Mouse (Mus musculus) common myeloid progenitor, adult 5-6 weeks (primary cell): ENCODE data around the gene S100a14. TPM values are rescaled to one million over a fixed set of nuclear protein-coding genes. Genes with fewer than 3 reads are reported as not detected.

ENCODE experiments used
- ATAC-seq: replicated peaks from 2 replicates; pipeline ENCODE4 v1.8.0; 2016; ENCODE audit warnings: low read depth, mild to moderate bottlenecking, moderate TSS enrichment, inconsistent platforms; ENCODE audit not compliant: poor library complexity, severe bottlenecking
- total RNA-seq: library from RNA; stranded (forward); fragments of 200-1000, 187-1606 nt; gene quantifications from 2 replicates; pipeline ENCODE4 v1.2.3, GENCODE M21; 2017

The S100a14 gene
- not detected in 2 replicates for total RNA-seq

DNA sequence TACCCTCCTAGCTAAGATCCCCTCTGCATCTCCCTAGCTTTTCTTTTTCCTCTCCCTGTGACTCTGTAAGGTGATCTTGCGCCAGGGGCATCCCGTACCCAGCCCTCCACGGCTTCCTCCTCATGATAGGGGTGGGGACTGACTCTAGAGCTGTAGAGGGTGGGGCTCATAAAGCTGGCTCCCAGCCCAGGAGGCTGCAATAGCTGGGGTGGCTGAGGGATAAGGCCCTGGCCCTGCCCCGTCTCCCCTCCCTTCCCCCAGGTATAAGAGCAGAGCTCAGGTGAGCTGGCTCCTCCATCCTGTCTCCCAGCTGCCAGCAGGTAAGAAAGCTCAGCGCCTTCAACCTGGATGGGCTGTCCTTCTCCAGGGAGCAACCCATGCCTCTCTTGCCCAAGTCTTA, at the start of gene S100a14:
Gene S100a14, plus strand, starts transcription at position 277 of the 400 bp plus-strand sequence.
- ATAC-seq = no peak

DNA sequence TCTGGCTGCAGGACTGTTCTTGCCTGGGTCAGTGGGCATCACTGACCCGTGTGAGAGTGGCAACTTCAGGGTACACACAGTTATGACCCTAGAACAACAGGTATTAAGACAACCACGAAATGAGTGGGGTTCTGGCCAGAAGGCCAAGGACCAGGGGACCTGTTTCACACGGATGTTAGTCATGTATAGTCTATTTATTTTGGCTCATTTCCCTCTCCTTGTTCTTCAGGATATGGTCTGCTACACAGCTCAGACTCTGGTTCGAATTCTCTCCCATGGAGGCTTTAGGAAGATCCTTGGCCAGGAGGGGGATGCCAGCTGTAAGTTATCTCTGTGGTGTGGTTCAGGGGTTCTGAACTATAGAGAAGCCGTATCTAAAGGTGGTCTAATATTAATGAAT, 39.7 kb upstream of the S100a14 start:
- ATAC-seq = no peak

DNA sequence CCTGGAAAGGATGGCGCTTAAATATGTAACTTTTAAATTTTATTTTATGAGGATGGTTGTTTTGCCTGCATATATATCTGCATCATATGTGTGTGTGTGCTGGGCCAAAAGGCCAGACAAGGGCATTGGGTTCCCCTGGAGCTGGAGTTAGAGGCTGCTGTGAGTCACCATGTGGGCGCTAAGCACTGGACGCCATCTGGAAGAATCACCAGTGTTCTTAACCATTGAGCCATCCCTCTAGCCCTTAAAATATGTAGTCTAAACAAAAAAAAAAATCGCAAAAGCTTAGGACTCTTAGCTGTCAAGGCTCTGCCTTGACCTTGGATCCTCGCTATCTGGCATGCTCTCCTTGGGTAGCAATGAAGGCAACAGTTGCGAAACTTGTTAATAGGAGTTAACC, 38.1 kb upstream of the S100a14 start:
- ATAC-seq = no peak

DNA sequence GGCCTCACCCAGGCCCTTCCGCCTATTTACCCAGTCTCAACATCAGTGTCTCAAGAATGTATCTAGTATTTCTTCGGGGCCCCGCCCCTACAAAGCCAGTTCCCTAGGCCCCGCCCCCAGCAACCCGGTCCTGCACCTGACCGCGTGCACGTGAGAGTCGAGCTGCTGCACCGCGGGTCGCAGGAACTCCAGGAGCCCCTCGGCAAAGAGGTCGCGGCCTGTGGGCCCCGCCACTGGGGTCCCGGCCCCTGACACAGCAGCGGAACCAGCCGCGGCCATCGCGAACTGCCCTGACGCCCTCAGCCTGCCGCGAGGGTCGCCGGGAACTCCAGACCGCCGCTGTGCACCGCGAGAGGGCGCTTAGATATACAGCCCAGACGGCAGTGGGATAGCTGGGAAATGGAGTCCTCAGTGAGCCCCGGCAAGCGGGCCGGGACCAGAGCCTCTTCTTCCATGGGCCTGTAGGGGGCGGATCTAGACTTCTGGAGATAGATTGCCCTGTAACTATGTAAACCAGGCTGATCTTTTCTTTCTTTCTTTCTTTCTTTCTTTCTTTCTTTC, 35.9 kb upstream of the S100a14 start, which contains the start of gene Snapin:
Gene Snapin, minus strand, starts transcription at position 338 of the 561 bp plus-strand sequence.
- ATAC-seq = peak; percentile 99

DNA sequence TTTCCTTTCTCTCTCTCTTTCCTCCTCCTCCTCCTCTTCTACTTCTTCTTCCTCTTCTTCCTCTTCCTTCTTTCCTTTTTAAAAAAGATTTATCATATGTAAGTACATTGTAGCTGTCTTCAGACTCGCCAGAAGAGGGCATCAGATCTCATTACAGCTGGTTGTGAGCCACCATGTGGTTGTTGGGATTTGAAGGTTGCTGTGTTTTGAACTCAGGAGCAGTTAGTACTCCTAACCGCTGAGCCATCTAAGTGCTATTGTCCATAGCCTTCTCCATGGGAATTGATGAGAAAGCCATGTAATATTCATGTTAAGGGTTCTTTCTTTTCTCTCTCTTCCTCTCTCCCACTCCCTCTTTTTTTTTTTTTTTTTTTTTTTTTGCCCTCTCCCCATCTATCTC, 35.3 kb upstream of the S100a14 start:
- ATAC-seq = peak; percentile 7; the same call in 1 of the 2 replicates

DNA sequence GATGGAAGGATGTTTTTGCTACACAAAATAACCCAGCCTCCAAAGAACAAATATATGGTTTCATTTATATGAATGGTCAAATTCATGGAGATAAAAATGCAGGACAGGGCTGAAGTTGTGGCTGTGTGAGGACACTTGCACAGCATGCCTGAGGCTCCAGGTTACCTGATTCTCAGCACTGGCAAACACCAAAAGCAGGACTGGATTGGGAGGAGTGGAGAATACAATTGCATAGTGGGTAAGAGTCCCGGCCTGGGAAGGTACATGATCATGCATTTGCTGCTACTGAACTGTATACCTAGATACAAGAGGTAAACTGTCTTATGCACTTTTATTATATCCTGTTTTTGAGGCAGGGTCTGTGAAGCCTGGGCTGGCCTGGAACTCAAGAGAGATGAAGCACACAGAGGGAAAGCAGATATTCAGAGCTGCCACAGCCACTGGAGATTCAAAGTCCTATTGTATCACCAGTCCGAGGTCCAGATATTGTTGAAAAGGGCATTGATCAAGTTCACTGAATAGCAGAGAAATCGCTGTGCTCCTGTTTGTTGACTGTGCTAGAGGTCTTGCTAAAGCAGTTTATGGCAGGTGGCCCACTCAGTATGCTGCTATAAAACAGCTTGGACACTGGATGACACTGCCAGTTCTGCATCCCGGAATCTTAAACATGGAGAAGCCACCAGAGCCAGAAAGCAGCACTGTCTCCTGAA, 32.7 kb upstream of the S100a14 start:
- no peak for ATAC-seq

DNA sequence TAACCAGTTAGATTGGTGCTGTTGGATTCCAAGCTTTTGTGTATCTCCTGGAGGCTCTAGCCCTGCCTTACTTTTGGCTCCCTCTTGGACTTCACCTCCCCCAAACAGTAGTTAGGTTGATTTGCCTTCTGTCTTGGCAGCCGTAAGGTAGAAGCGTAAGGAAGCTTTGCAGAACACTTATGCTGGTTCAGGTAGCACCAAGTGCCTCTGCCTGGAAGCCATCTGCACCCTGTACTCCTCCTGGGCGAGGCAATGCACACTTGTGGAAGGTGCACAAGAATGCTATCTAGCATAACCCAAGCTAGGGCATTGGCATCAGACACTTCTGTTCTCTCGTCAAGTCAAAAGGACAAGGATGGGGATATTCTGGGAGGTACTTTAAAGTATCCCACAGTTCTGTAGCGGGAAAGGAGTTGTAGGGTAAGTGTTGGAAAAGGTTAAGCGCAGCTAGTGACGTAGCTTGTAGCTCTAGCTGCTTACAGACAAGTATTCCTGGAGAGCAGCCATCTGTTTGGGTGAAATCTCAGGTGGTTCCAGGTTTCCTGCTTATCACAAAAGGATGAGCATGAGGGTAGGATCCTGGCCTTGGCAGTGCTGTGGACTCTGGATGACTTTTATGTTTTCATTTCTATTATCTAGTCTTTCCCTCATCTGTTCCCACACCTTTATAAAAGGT, 30.7 kb upstream of the S100a14 start:
- ATAC-seq = no peak

DNA sequence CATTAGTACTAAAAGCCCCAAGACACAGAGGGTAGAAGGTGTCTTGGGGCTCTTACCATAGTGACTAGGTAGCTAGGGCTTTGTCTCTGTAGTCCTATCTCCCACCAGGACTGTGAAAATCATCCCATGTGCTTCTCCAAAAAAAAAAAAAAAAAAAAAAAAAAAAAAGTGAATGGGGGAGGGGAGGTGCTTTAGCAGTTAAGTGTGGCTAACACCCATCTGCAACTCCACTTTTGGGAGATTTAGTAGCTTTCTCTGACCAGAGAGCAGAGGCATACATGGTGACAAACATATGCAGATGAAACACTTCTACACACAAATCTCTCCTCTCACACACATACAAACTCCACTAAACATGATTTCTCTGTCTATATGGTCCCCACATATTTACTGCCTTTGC, 29.1 kb upstream of the S100a14 start:
- no peak for ATAC-seq

DNA sequence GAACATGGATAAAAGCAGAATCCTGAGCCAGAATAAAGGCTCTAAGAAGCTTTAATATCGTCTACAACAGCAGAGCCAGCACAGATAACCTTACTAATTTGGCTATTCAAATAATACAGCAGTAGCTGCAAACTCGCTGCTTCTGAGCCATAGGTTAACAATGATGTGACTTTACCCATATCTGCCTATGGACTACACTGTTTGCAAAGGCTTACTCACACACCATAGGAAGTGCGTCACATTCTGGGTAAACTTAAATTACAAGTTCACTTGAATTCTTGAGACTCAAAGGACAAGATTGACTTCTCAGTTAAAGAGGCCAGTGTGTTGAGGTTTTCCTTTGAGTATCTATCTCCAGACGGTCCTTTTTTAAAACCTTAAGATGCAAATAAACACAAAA, 23.2 kb upstream of the S100a14 start:
- ATAC-seq = no peak

DNA sequence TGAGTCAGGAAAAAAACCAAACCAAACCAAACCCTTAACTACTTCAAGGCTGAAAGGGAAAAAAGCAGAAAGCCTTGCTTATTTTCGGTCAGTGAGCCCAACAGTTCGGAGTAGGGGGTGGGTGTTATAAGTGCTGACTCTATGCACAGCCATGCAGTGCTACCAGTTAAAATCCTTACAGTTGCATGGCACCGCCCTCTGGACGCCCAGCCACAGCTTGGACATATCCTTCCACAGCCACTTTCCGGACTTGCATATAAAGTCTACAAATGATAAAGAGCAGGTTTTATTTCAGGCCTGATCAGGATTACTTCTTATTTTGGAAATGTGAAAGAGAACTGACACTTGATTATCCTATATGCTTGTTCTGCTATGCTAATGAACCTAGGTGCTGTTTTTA, 21.4 kb upstream of the S100a14 start:
- no peak for ATAC-seq

DNA sequence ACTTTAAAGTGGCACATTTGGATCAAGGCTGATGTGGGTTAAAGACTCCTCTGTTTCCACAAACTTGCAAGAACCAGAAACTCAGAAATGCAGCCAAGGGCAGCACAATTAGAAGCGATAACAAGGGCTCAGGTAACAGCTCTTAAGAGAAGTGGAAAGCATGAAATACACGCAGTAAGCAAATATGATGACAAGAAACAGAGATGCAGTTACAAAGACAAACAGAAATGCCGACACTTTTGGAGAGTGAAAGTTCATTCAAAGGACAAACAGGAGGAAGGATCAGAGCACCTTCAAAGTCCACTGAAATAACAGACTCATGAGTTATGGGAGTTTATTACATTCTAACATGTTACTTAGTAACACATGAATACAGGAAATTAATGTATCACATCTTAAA, 20.3 kb upstream of the S100a14 start:
- ATAC-seq = no peak

DNA sequence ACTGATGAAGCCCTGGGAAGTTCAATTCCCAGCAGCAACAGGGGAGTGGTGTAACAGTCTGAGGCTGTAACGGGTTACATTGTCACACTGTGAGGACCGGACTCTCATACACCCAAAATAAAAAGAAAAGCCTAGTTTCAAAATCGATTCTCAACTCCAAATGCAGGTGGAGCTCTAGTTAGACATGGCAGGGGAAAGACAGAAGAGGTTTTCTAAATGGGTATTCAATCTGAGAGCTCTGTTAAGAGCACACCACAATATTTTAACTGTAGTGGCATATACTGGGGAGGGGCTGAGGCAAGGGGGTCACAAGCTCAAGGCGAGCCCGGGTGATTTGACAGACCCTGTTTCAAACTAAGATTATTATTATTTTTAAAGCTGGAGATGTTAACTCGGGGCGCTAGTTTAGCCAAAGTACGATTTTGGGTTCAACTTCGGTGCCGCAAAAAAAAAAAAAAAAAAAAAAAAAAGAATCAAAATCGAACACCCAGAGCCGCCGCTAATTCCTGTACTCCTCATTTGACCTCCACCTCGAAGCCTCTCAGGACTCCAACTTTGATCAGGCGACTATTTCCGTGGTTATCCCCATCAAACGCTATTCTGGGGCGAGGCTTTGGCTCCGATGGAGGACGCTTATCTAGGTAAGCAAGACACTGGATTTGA, 18.2 kb upstream of the S100a14 start:
- ATAC-seq = no peak

DNA sequence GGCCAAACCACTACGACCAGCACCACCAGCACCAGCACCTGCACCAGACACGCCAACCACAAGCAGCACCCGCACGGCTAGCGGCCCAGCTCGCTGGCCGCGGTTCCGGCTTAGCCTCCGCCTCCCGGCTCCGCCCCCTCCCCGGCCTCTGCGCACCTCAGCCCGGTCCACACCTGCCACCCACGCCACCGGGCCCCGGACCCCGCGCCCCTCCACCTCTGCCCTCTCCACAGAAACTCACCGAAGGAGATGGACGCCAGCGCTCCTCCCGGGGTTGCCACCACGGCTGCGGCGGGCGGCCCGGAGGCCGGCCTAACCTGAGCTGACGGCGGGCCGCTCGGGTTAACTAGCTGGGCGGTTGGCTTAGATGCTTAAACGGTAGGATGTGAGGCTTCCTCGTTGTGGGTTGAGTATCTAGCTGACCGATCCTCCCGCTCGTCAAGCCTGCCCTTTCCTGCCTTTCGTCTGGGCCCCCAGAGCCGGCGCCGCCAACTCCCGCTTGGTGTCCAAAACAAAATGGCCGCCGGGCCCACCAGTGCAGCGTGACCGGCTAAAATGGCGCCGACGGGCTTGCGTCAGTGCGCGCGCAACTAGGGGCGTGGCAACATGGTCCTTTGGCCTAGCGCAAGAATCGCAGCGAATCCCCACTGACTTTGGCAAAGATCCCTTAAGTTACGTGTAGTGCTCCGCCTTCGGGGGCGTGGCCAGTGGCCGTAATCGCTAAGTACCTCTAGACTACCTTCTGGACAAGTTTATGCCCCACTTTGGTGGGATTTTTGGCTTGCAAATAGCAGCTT, 17.5 kb upstream of the S100a14 start, which contains the start of gene Chtop:
Gene Chtop, minus strand, starts transcription at position 549 of the 797 bp plus-strand sequence.
- peak; percentile 73 for ATAC-seq

DNA sequence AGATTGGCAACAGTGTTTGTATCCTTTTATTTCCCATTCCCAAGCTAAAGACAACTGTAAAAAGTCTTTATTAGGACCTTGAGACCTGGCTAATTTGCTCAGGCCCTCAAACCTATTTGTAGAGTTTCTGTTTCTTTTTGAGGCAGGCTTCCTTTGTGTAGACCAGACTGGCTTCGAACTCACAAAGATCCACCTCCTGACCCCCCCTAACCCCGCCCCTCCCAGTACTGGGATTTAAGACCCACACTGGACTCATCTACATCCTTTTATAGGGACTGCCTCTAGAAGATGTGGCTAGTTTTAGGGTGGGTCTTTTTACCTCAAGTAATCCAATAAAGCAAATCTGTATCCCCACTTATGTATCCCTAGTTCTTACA, 16.9 kb upstream of the S100a14 start:
- no peak for ATAC-seq

DNA sequence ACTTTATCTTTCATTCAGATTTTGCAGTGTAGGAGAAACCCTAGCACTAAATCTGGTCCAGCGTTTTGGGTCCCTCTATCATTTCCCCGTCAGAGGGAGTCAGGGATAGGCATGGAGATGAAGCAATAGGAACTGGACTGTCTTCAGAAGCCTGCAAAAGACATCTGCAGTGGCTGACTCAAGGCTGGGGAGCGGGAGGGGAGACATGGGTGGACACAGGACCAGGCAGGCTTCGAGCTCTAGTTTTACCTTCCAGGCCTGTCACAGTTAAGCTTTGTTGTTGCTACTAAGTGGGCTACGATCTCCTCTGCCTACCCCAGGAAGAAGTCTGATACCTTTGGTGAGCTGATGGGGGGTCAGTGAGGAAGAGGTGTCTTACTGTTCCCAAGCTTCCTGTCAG, 14.4 kb upstream of the S100a14 start:
- no peak for ATAC-seq

DNA sequence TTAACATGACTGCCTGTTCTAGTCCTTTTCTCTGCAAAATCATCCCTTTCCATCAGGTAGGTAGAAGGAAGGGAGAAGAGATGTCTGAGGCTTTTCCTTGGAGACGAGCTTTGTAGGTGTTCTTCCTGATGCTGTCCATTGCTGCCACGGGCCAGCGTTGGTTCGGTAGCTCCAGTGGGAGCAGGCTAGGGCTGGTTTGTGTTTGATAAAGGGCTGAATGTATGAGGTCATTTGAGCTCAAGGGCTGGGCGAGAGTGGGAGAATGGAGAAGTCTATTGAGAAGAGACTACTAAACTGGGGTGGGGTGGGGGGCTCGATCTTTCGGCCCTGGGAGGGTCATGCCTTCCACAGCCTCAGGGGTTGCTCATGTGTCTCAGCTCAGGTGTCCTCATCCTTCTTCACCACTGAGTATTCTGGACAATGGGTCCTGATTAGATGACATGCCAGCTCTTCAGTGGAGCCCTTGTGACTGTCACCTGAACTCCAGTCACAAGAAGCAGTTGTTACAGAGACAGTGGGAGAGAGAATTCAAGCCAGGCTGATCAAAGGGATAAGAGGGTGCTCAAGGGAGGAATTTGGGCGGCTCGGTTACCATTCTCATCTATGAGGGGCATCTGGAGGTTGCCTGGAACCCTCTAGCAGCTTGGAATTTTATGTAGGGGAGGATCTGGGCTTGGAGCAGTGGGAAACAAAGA, 13.6 kb upstream of the S100a14 start:
- ATAC-seq = no peak

DNA sequence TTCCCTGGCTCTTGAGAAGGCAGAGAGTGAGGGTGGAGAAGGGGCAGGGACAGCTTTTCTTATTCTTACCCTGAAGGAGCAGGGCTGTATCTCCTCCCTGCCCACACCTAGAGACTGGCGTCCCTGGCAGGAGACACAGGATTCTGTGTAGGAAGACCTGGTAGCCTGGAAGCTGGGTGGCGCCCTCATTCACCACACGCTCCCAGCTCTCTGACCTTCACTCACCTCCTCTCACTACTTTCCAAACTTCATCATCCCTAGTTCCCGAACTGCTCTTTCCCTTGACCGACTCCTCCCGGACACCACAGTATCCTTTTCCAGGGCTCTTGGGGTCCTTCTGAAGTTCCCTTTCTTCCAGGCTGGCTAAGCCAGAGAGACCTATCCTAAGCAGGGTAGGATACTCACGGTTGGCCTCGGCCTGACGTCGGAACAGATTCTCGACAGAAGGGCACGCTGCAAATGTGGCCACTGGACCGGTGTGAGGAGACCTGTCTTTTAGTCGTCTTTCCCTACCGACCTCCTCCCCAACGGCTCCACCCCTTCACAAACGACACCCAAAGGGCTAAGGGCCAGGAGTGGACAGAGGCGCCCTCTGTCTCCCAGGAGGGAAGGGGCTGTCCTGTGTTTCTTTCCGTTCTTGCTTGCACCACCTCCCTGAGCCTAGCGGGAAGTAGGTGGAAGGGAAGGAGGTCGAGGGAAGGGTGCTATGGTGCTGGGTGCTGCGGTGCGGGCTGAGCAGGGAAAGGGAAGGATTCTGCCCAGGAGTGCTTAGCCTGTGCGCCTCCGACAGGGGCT, 12.7 kb upstream of the S100a14 start, which contains the start of the genes S100a1 and S100a13:
Gene S100a1, minus strand, starts transcription at position 597 of the 795 bp plus-strand sequence.
Gene S100a13, plus strand, starts transcription at position 640 of the 795 bp plus-strand sequence.
- ATAC-seq = peak; percentile 71

DNA sequence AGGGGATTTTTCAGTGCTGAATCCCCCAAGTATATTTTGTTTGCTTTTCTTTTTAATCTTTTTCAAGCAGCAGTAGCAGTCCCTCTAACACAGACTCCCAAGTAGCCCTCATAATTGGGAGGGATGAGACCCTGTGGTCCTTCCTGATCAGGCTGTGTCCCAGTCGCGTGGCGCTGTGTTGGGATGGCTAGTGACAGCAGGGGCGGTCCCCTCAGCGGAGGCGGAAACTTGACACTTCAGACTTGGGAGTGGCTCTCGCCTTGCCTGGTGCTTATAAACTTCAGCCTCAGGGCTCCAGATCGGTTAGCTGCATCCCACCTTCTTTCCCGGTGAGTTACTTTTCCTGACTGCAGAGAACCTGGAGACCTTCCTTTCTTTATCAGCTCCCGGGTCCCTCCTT, 12.0 kb upstream of the S100a14 start:
- peak; percentile 80 for ATAC-seq
